Mouse (Mus musculus) thymus, postnatal 36 days (tissue): Measurements from ENCODE around the gene Olfr1424.
"Not testable (repeated sequence)": the region's sequence is repeated elsewhere in the genome, so short reads cannot be mapped to it uniquely, and the experiment has no call there.

Source experiments
- DNase-seq, 2 experiments: peaks; one replicate each; pipeline ENCODE4 v3.0.0; 2022; ENCODE audit warnings: mixed read lengths in 2 of 2

Gene Olfr1424

DNA sequence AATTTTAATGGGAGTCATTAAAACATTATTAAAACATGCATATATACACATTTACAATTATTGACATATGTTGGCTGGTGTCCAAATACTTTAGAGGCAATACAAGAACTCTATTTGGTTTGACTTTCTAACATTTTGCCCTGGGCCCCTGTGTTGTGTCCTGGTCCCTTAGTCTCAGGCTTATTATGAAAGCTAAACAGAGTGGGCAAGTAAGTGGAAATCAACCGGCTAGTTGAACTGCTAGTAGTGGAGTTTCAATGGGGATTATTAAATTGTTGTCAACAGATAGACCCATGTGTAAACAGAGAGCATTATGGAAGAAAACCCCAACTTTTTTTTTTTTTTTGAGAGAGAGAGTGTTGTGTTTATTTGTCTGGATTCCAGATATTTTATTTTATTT lies at the start of gene Olfr1424:
Gene Olfr1424, minus strand, starts transcription at position 101 of the 400 bp plus-strand sequence.
- DNase-seq, result not testable (repeated sequence)

DNA sequence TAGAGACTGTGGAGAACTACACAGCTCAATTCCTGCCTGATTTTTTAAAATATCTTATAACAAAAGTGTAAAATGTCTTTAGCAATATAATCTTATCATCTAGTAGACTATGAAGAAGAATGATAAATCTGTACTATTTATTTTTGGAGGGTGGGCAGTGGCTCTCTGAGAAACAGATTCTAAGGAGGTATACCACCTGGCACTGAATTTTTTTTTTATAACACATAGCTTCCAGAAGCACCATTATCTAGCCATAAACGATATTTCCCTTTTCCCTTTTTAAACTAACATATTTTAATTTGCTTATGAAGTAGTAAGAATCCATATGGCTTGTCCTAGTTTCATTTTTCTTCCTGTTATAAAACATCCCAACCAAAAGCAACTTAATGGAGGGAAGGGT lies 42.1 kb upstream of the Olfr1424 start:
- no peak for DNase-seq

DNA sequence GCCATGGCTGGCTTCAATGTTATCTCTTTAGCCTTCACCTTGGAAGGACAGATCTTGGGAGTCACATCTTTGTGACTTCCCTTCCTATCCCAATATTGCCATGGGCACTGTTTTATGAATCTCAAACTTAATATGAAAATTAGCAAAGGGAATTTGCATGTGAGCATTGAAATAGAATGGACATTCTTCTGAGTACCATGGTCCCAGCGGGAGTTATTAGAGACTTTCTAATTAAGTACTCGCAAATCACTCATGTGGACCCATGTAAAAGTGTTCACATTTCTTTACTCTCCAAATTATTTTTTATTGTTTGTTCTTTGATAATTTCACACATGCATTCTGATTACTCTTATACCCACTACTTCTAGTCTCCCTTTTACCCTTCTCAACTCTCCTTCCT lies 40.8 kb upstream of the Olfr1424 start, which contains the start of gene Olfr1427:
Gene Olfr1427, minus strand, starts transcription at position 101 of the 400 bp plus-strand sequence.
- no peak for DNase-seq

DNA sequence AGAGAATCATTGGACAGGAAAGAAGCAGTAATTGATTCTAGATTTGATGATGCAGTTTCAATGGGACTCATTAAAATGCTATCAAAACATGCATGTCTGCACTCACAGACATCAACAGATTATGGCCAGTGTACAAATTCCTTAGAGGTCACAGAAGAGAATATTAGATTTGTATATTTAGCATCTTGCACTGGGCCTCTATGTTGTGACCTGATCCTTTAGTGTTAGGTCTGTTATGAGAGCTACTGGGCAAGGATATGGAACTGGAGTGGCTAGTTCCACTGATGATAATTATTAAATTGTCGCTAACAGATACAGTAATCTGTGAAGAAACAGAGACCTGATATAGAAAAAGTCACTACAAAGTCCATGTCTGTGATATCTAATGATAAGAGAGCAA lies 29.4 kb upstream of the Olfr1424 start, which contains the start of gene Olfr1426:
Gene Olfr1426, minus strand, starts transcription at position 101 of the 400 bp plus-strand sequence.
- no peak for DNase-seq

DNA sequence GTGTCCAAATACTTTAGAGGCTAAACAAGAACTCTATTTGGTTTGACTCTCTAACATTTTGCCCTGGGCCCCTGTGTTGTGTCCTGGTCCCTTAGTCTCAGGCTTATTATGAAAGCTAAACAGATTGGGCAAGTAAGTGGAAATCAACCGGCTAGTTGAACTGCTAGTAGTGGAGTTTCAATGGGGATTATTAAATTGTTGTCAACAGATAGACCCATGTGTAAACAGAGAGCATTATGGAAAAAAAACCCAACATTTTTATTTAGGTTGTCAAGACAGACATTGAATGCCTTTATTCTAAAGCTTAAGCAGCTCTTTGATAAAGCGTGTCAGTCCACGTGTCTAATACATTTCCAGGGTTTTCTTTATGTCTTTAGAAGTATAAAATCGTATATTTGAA lies 15.1 kb upstream of the Olfr1424 start, which contains the start of gene Olfr1425:
Gene Olfr1425, minus strand, starts transcription at position 101 of the 400 bp plus-strand sequence.
- not testable (repeated sequence) for DNase-seq

DNA sequence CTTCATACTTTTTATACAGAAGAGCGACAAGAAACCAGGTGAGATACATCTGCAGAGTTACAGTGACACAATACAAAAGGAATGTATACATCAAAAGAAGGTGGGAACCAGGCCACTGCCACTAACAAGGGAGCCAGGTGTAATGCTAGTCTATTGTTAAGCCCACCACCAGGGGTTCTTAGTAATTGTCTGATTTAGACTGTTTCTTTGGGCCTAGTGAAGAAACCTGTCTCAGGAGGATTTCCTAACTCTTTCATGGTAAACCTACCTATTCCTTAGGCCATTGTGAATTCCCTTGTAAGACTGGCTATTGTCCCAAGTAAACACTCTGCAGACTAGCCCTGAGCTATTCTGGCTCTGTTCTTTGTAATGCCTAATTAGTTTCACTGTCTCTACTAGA lies 7.1 kb upstream of the Olfr1424 start:
- DNase-seq, result not testable (repeated sequence)

DNA sequence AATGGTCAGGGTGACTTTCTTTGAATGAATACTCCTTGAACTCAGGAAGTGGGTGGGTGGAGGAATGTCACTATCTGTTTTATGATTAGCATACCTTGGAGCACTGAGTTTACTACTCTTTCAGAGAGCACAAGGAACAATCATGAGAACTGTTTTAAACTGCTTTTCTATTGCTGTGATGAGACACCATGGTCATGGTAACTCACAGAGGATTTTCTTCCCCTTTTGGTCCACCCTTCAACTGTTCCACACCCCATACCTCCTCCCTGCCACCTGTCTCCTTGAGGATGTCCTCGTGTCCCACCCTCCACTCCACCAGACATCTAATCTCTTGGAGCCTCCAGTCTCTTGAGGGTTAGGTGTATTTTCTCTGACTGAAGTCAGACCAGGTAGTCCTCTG lies 5.3 kb upstream of the Olfr1424 start:
- not testable (repeated sequence) for DNase-seq

DNA sequence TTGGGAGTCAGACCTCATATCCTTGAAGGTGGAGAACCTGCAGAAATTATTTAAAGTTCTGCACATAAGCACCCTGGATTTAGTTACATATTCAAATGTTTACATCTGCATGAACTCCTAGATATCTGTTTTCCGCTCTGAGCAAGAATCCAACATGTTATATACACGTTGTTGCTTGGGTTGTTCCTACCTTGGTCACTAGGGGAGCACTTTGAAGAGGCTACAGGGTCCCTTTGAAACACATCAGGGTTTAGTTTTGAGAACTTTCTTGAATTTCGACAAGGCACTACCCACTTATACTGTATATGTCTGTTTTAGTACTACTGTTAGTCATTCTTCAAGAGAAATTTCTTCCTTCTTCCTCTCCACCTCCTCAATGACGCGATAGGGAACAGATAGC lies 19.3 kb downstream of the Olfr1424 start:
- no peak for DNase-seq

DNA sequence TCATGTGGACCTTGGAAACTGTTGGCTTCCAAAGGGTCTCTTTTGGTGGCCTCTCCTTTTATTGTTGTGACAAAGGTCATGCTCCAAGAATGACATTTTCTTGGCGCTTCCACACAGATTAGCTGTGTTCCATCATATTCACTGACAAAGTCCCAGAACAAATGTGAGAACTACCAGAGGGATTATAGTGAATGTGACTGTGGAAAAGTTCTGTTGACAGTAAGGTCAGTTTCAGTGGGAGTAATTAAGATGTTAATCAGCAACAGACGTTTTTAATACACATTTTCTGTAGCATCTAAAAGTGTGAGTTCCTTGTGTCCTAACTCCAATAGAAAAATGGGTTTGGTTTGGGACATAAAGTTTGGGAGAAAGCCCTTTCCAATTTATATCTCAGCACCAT lies 21.3 kb downstream of the Olfr1424 start, which contains the start of gene Olfr1423:
Gene Olfr1423, minus strand, starts transcription at position 101 of the 400 bp plus-strand sequence.
- DNase-seq, result no peak

DNA sequence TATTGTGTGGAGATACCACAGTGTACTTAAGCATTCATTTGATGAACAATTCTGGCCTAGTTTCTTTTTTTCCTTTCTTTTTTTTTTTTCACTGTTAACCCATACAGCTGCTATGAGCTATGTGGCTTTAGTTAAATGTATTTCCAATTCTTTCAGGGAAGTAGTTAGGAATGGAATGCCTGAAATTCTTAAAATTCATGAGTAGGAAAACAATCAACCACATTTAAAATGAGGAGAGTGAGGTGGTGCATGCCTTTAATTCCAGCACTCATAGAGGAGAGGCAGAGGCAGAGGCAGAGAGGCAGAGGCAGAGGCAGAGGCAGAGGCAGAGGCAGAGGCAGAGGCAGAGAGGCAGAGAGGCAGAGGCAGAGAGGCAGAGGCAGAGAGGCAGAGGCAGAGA lies 24.8 kb downstream of the Olfr1424 start:
- DNase-seq, result no peak

DNA sequence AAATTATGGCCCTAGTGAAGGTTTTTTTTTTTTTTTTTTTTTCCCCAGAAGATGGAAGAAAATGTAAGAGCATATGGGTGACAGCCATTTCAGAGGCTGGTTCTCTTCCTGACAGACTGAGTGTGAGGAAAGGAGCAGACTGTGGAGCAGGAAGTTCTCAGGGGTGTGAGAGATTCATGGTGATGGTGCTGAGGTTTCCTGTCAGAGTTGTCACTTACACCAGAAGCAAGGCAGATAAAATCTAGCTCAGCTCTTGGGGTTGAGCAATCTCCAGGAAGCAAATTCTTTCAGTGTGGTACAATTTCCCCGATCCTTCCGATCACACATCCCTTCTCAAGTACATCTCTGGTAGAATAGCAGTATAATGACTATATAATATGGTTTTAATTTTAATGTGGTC lies 35.9 kb downstream of the Olfr1424 start:
- no peak for DNase-seq

DNA sequence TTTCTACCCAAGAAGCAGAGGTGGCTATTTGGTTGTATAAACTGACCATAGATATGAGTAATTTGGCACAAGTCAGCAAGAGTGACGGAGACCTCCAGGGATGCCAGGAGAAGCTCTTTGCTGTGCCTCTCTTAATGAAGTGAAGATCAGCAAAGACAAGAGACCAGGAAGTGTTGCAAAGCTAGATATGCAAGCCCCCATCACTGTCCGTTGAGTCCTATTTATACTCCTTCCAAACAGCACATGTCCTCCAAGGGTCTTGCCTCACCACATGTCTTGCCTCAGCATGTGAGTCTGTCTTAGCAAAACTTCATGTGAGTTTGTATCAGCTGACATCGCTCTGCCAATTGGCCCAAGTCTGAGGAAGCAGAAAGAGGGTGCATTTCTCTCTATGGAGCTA lies 37.1 kb downstream of the Olfr1424 start:
- DNase-seq, result no peak

DNA sequence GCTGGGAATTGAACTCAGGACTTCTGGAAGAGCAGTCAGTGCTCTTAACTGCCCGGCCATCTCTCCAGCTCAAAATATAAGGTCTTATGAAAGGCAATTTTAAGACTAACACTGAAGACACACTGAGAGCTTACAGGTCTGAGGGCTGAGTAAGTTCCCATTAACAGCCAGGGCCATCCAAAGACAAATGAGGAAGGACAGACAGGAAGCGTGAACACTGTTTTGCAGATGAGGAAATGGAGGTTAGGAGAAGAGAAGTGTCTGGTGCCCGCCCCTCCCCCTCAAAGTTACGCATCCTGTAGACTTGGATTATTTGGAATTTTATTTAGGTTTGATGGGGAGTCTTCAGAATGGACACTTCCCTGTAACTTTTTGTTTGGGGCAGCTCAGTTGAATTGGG lies 38.3 kb downstream of the Olfr1424 start:
- no peak for DNase-seq

DNA sequence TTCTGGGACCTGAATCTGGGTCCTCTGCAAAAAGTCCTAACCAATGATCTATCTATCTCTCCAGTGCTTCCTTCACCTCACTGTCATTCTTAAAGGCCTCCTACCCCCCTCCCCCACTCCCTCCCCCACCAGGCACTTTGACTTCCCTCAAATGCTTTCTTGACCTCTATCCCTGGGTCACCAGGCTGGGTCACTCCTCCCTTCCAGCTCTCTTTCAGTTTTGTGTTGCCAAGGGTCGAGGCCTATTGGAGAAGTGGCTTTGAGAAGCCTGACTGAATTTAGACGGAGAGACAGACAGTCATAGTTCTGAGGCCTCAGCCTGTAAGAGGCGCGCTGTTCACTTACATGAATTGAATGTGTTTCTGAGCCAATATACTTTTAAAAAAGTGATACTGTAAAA lies 46.3 kb downstream of the Olfr1424 start:
- DNase-seq, result no peak

DNA sequence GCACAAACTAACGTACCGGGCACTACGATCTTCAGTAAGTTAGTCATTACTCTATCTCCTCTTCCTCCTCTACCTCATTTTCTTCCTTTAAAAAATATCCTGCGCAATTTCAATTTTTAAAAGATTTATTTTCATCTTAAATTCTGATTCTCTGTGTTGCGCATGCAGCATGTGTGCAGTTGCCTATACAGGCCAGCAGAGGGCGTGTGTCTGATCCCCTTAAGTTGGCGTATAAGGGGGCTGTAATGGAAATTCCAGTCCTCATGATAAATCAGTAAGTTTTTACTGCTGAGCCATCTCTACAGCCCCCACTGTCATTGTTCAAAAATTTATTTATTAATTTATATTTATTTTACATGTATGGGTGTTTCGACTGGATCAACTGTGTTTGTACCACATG lies 46.8 kb downstream of the Olfr1424 start:
- DNase-seq, result no peak

DNA sequence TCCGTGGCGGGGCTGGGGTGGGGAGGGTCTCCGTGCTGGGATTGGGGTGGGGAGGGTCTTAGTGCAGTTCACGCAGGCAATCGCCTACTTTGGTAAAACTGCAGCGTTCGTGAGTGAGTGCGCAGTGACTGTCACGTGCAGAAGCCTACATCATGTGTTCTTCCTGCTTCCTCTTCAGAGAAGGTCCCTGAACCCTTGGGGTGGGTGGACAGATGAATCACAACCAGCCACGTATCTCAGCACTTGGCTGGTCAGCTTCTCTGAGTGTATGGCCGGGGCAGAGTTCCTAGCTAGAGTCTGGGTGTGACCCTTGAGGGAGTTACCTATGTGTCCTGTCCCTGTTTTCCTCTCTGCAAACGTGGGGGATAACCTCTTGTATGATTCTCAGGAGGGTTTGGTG lies 49.3 kb downstream of the Olfr1424 start:
- DNase-seq, result peak; percentile 45 to 57

DNA sequence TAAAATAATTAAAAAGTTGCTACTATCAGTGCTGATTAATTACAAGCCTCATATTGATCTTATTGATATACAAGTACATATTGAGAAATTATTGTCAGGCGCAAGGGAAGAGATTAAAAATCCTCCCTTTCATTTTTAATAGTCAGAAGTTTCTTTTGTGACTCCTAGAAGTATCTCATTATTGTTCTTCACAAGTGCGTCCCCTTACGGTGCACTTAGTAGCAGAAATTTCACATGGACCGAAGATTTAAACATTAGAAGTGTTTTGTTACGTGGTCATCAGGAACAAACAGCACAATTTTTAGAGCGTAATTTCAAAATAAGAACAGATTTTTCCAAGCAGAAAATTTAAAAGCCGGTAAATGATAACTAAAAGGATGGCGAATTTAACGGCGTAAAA lies 49.9 kb downstream of the Olfr1424 start:
- no peak for DNase-seq

DNA sequence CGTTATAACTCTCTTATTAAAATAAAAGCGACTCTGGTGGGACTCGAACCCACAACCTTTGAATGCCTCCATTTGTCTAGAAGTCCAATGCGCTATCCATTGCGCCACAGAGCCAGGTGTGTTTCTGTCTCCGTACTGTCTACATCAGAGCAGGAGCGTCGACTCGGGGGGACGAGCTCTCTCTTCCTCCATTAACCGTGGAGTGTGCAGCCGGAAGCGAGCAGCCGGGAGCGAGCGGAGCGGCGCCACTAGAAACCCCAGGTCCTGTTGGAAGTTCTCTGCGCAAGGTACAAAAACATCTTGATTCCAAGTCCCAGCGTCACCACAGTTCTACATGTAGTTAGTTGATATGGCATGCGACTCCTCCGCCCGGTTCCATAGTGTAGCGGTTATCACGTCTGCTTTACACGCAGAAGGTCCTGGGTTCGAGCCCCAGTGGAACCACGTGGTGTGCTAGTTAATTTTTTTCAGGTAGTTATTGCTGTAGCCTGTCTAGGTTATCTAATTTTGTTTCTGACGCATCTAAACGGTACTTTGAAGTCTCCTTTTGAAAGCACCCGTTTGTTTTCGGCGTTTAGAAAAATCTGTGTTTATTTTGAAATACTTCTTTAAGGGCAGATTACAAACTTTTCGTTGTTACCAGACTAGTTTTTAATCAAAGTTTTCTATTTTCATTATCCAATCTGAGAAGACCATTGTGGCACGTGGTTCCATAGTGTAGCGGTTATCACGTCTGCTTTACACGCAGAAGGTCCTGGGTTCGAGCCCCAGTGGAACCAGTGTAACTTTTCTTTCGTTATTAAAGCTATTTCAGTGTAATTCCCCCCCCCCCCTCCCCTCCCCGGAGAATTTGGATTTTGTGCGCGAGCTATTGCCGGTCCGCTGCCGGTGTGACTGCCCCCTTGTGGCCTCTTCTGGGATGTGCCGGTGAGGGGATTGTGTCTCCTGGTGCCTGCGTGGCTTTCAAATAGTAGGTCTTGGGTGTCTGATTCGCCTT lies 50.6 kb downstream of the Olfr1424 start:
- peak; percentile 84 for DNase-seq

DNA sequence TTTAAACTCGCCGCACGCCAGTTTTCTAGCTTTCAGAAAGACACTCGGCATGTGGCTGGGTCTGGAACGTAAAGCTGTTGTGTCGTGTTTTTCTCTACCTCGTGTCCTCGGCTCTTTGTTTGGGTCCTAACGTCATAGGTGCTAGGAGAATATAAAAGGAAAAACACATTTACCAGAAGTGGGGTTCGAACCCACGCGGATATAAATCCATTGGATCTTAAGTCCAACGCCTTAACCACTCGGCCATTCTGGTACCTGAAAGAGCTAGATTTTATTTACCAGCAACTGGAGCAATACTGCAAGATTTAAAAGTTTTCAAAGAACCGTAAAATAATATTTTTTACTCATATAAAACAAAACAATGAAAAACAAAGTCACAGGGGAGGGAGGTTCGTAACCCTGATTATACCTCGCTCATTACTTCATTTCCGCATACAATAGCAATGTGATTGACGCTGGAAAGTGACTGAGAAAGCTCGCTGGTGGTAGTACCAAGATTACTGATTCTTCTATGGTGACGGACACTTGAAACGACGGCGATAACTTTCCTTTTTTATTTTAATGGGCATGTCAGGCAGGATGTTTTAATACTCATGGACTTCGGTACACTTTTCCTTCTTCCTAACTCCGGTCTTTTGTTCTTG lies 51.4 kb downstream of the Olfr1424 start:
- DNase-seq, result peak; percentile 66 to 75

DNA sequence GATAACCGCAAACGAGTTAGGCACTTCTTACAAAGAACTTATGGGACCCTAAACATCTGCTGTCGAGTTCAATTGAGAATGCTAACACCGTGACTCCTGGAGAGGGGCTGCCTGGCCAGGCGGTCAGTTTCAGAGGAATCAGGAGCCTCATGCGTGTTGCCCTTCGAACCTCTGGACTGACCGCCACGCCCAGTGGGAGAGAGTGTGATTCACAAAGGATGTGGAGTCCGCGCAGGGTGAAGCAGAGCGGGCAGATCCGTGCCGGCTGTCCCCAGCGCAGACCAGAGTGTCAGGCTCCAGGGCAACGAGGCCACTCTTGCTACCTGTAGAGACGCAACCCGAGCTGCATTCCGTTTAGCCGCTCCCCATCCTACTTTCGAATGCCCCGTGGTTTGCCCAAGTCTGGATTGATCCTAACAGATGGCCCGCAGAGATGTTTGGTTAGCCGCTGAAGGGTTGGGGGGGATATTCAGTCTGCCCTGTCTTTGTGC lies 52.2 kb downstream of the Olfr1424 start:
- DNase-seq, result peak; percentile 51 to 58

DNA sequence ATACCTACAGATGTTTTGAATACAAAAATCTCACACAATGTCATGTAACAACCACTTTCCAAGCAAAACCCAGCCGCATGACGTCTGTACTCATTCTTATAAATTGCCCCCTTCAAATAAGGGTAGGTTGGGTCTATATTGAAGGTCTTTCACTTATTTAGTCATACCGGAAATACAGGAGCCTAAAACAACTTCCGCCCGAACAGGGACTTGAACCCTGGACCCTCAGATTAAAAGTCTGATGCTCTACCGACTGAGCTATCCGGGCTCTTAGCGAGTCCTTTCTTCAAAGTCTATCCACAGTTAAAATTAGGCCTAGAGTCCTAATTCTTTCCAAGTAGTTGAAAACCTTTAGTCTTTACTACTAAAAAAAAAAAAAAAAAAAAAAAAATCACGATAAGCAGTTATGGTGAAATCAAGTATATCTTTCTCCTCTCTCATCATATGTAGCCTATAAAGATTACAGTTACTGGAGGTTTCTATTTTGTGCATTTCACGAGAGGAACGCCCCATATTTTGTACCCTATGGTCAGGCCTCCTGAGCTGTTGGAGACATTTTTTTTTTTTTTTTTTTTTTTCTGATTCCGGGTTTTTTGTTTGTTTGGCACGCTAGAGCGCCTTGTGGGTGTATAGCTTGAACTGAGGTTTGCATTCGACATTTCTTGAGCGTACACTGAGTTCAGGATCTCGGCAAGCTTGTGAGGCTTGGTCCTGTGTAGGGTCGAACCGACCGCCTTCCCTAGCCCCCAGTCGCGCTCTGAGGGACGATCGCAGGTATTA lies 52.8 kb downstream of the Olfr1424 start:
- DNase-seq, result peak; percentile 78
